Mouse (Mus musculus) midbrain, postnatal 0 days (tissue): ENCODE results near the gene Ccdc30. TPM values are rescaled to one million over a fixed set of nuclear protein-coding genes. Genes with fewer than 3 reads are reported as not detected.
A peak's percentile ranks its signal among the peaks of the same experiment; 100 is the strongest.

Experiments
- ATAC-seq: fragments of 200-750 bp; cut with Nextera tagmentation; 2 replicates; pipeline ENCODE4 v1.8.0; 2017; ENCODE audit warnings: moderate number of reproducible peaks, mild to moderate bottlenecking, moderate TSS enrichment, moderate library complexity; ENCODE audit not compliant: low FRiP score
- DNase-seq: peaks from one replicate; pipeline ENCODE4 v3.0.0-alpha.2; 2015; ENCODE audit warnings: low spot score
- H3K27ac ChIP-seq: fragments of 300-500 bp; sonication (generic); 2 replicates; pipeline ENCODE4 v1.5.1; 2014; ENCODE audit warnings: low read depth, mild to moderate bottlenecking, low read length, mixed read lengths
- H3K27me3 ChIP-seq: fragments of 300-500 bp; sonication (generic); 2 replicates; pipeline ENCODE4 v1.6.1; 2014; ENCODE audit warnings: low read length, control low read depth, mixed read lengths; ENCODE audit not compliant: insufficient read depth
- H3K36me3 ChIP-seq: fragments of 300-500 bp; sonication (generic); 2 replicates; pipeline ENCODE4 v1.6.1; 2014; ENCODE audit warnings: low read length, control low read depth, mixed read lengths; ENCODE audit not compliant: insufficient read depth
- H3K4me1 ChIP-seq: fragments of 300-500 bp; sonication (generic); 2 replicates; pipeline ENCODE4 v1.6.1; 2014; ENCODE audit warnings: mild to moderate bottlenecking, control low read depth, antibody characterized with exemption, low read length, mixed read lengths; ENCODE audit not compliant: insufficient read depth
- H3K4me2 ChIP-seq: fragments of 300-500 bp; sonication (generic); 2 replicates; pipeline ENCODE4 v1.6.1; 2014; ENCODE audit warnings: low read depth, mild to moderate bottlenecking, low read length, mixed read lengths; ENCODE audit not compliant: poor library complexity, severe bottlenecking
- H3K4me3 ChIP-seq: fragments of 300-500 bp; sonication (generic); 2 replicates; pipeline ENCODE4 v1.5.1; 2014; ENCODE audit warnings: low read depth, mild to moderate bottlenecking, low read length, moderate library complexity
- H3K9ac ChIP-seq: fragments of 300-500 bp; sonication (generic); replicated peaks from 2 replicates; pipeline ENCODE4 v1.6.1; 2014; ENCODE audit warnings: mild to moderate bottlenecking, low read length, moderate library complexity, mixed read lengths; ENCODE audit not compliant: poor library complexity, severe bottlenecking
- H3K9me3 ChIP-seq: fragments of 300-500 bp; sonication (generic); 2 replicates; pipeline ENCODE4 v1.6.1; 2016; ENCODE audit warnings: low read length, control low read depth
- CTCF ChIP-seq: IDR thresholded peaks from 2 replicates; pipeline ENCODE4 v1.5.1; 2016; ENCODE audit warnings: antibody characterized with exemption, mild to moderate bottlenecking
- WGBS: fragments of 180-500 bp; shearing (Covaris S2); extraction: QIAGEN DNeasy Blood & Tissue Kit; methylation state at CpG from one replicate; pipeline ENCODE4 v1.1.7; 2014; 5-methylcytosine and 5-hydroxymethylcytosine counted together
- polyA plus RNA-seq: library from polyadenylated mRNA; unstranded; fragments of >200 nt; fragmentation: Nextera tagmentation; extraction: Ambion mirVana; gene quantifications from 2 replicates; pipeline ENCODE4 v1.2.1, GENCODE M21; 2015
- total RNA-seq: library from RNA; depleted of rRNA; stranded (reverse); fragments of >200 nt; gene quantifications from 2 replicates; pipeline ENCODE4 v1.2.3, GENCODE M21; 2014

The Ccdc30 gene
- total and polyA plus RNA-seq, 2 experiments from 2014 or later = 9.6 to 24.1 TPM

GRCm38 (mm10) chr4:119460296-119460695, 45.0 kb upstream of the Ccdc30 start:
- WGBS = 64% methylated on average over 5 of the region's 5 CpGs
- peak; percentile 70 for DNase-seq
- no peak for ATAC-seq
- H3K4me2 ChIP-seq = no peak overlapping the region
- H3K9me3 ChIP-seq = no peaks in the 10 kb centered on the region
- no peaks in the 10 kb centered on the region for H3K36me3 ChIP-seq
- peak; percentile 73 for TF ChIP-seq CTCF
- H3K27ac ChIP-seq = peak overlapping the region; percentile 19; the same call in 1 of the 2 replicates
- H3K9ac ChIP-seq = no peak overlapping the region
- no peak overlapping the region for H3K4me3 ChIP-seq
- H3K27me3 ChIP-seq = no peaks in the 10 kb centered on the region
- peaks cover 7% of the 10 kb centered on the region; the same call in 1 of the 2 replicates for H3K4me1 ChIP-seq

GRCm38 (mm10) chr4:119453533-119453932, 38.2 kb upstream of the Ccdc30 start:
- peaks cover 3% of the 10 kb centered on the region; the same call in 1 of the 2 replicates for H3K4me1 ChIP-seq
- H3K4me3 ChIP-seq = no peak overlapping the region
- no peak for TF ChIP-seq CTCF
- DNase-seq = no peak
- H3K27me3 ChIP-seq = no peaks in the 10 kb centered on the region
- ATAC-seq = peak; percentile 72; the same call in 1 of the 2 replicates
- 17% methylated on average over 6 of the region's 6 CpGs for WGBS
- no peaks in the 10 kb centered on the region for H3K36me3 ChIP-seq
- H3K27ac ChIP-seq = peak overlapping the region; percentile 38; the same call in 1 of the 2 replicates
- H3K9me3 ChIP-seq = no peaks in the 10 kb centered on the region
- no peak overlapping the region for H3K4me2 ChIP-seq
- 0 out of 2 replicates have a peak overlapping the region, but pooled peaks have one; percentile 19 for H3K9ac ChIP-seq

DNA sequence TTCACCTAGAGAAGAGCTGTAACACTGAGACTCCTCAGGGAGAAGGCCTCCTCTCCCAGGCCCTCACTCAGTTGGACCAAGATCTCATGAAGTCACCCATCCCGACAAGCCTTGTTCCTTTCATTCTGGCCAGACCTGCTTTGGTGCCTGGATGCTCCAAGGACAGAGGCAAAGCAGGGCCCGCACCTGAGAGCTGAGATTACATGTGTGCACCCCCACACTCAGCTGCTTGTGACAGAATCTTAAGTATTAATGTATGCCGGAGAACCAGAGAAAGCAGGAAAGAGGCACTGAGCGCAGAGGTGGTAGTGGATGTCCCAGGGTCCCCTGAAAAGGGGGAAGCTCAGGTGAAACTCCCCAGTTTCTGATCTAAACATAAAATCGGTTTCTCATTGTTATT, 37.8 kb upstream of the Ccdc30 start:
- WGBS = 60% methylated on average over 5 of the region's 5 CpGs
- no peak for TF ChIP-seq CTCF
- Histone ChIP-seq H3K4me3 (no peak overlapping the region), H3K4me1 (peaks cover 3% of the 10 kb centered on the region; the same call in 1 of the 2 replicates), H3K27ac (peak overlapping the region; percentile 38; the same call in 1 of the 2 replicates), H3K9me3 (no peaks in the 10 kb centered on the region), H3K4me2 (no peak overlapping the region), H3K36me3 (no peaks in the 10 kb centered on the region), H3K27me3 (no peaks in the 10 kb centered on the region), H3K9ac (0 out of 2 replicates have a peak overlapping the region, but pooled peaks have one; percentile 19)
- DNase-seq (no peak), ATAC-seq (peak; percentile 57)

- Histone ChIP-seq H3K36me3 (no peaks in the 10 kb centered on the region), H3K4me2 (no peak overlapping the region), H3K4me1 (peaks cover 3% of the 10 kb centered on the region; the same call in 1 of the 2 replicates), H3K27me3 (no peaks in the 10 kb centered on the region), H3K9ac (no peak overlapping the region), H3K9me3 (no peaks in the 10 kb centered on the region), H3K27ac (no peak overlapping the region), H3K4me3 (no peak overlapping the region)
- WGBS = 68% methylated on average over 7 of the region's 7 CpGs
- no peak for TF ChIP-seq CTCF
- ATAC-seq (no peak), DNase-seq (no peak)
Measured at GRCm38 (mm10) chr4:119450436-119450835, 35.1 kb upstream of the Ccdc30 start.

- Histone ChIP-seq H3K27ac (no peak overlapping the region), H3K27me3 (no peaks in the 10 kb centered on the region), H3K4me1 (no peaks in the 10 kb centered on the region), H3K4me3 (no peak overlapping the region), H3K36me3 (no peaks in the 10 kb centered on the region), H3K9ac (no peak overlapping the region), H3K9me3 (no peaks in the 10 kb centered on the region), H3K4me2 (no peak overlapping the region)
- WGBS = 92% methylated on average over 3 of the region's 3 CpGs
- DNase-seq (no peak), ATAC-seq (no peak)
- no peak for TF ChIP-seq CTCF
Measured at GRCm38 (mm10) chr4:119447786-119448185, 32.5 kb upstream of the Ccdc30 start.

- ATAC-seq = no peak
- no peaks in the 10 kb centered on the region for H3K36me3 ChIP-seq
- H3K4me3 ChIP-seq = no peak overlapping the region
- TF ChIP-seq CTCF = no peak
- WGBS = 86% methylated on average over 6 of the region's 6 CpGs
- no peak overlapping the region for H3K9ac ChIP-seq
- H3K4me2 ChIP-seq = no peak overlapping the region
- no peaks in the 10 kb centered on the region for H3K9me3 ChIP-seq
- H3K27ac ChIP-seq = no peak overlapping the region
- no peaks in the 10 kb centered on the region for H3K27me3 ChIP-seq
- H3K4me1 ChIP-seq = no peaks in the 10 kb centered on the region
- no peak for DNase-seq
Measured at GRCm38 (mm10) chr4:119447261-119447660, 31.9 kb upstream of the Ccdc30 start.
